Mouse (Mus musculus) frontal cortex, adult (tissue): ENCODE results near the gene Fkbp10.
A peak's percentile ranks its signal among the peaks of the same experiment; 100 is the strongest.

Source experiments
- ATAC-seq: cut with Nextera tagmentation; 2 replicates; pipeline ENCODE4 v1.9.2; 2017; ENCODE audit warnings: mild to moderate bottlenecking, moderate library complexity, mixed read lengths; ENCODE audit not compliant: low TSS enrichment

Gene Fkbp10

GRCm38 (mm10) chr11:100414914-100415822 lies at the start of gene Fkbp10:
Gene Fkbp10, plus strand, starts transcription at chr11:100415697.
- ATAC-seq: no peak

GRCm38 (mm10) chr11:100369145-100369544 lies 46.4 kb upstream of the Fkbp10 start:
- no peak for ATAC-seq

- no peak for ATAC-seq
These were observed 45.7 kb upstream of the Fkbp10 start for GRCm38 (mm10) chr11:100369822-100370221.

GRCm38 (mm10) chr11:100371981-100372558 lies 43.4 kb upstream of the Fkbp10 start:
- no peak for ATAC-seq

GRCm38 (mm10) chr11:100375127-100375526 lies 40.4 kb upstream of the Fkbp10 start:
- ATAC-seq: no peak

GRCm38 (mm10) chr11:100376005-100376404 lies 39.5 kb upstream of the Fkbp10 start:
- no peak for ATAC-seq

- ATAC-seq: no peak
These were observed 38.6 kb upstream of the Fkbp10 start for GRCm38 (mm10) chr11:100376746-100377389.

- ATAC-seq: no peak
These were observed 37.5 kb upstream of the Fkbp10 start for GRCm38 (mm10) chr11:100377989-100378388.

- no peak for ATAC-seq
These were observed 37.1 kb upstream of the Fkbp10 start for GRCm38 (mm10) chr11:100378446-100378845.

GRCm38 (mm10) chr11:100379311-100379710 lies 36.2 kb upstream of the Fkbp10 start:
- ATAC-seq: no peak

GRCm38 (mm10) chr11:100382682-100383081 lies 32.8 kb upstream of the Fkbp10 start:
- ATAC-seq: no peak

- ATAC-seq: no peak
These were observed 30.5 kb upstream of the Fkbp10 start for GRCm38 (mm10) chr11:100385016-100385415.

- no peak for ATAC-seq
These were observed 28.9 kb upstream of the Fkbp10 start for GRCm38 (mm10) chr11:100386586-100386985.

GRCm38 (mm10) chr11:100387111-100387510 lies 28.4 kb upstream of the Fkbp10 start:
- ATAC-seq: no peak

- peak; percentile 71 for ATAC-seq
These were observed 27.7 kb upstream of the Fkbp10 start for GRCm38 (mm10) chr11:100387589-100388375.

- ATAC-seq: no peak
These were observed 26.9 kb upstream of the Fkbp10 start for GRCm38 (mm10) chr11:100388588-100388987.

- no peak for ATAC-seq
These were observed 25.5 kb upstream of the Fkbp10 start for GRCm38 (mm10) chr11:100389931-100390445.

- ATAC-seq: no peak
These were observed 24.2 kb upstream of the Fkbp10 start for GRCm38 (mm10) chr11:100391081-100391883.

GRCm38 (mm10) chr11:100391884-100392345 lies 23.6 kb upstream of the Fkbp10 start:
- ATAC-seq: no peak

GRCm38 (mm10) chr11:100392958-100393357 lies 22.5 kb upstream of the Fkbp10 start:
- no peak for ATAC-seq

- ATAC-seq: no peak
These were observed 21.8 kb upstream of the Fkbp10 start for GRCm38 (mm10) chr11:100393733-100394132.
